In the genomic region with DNA sequence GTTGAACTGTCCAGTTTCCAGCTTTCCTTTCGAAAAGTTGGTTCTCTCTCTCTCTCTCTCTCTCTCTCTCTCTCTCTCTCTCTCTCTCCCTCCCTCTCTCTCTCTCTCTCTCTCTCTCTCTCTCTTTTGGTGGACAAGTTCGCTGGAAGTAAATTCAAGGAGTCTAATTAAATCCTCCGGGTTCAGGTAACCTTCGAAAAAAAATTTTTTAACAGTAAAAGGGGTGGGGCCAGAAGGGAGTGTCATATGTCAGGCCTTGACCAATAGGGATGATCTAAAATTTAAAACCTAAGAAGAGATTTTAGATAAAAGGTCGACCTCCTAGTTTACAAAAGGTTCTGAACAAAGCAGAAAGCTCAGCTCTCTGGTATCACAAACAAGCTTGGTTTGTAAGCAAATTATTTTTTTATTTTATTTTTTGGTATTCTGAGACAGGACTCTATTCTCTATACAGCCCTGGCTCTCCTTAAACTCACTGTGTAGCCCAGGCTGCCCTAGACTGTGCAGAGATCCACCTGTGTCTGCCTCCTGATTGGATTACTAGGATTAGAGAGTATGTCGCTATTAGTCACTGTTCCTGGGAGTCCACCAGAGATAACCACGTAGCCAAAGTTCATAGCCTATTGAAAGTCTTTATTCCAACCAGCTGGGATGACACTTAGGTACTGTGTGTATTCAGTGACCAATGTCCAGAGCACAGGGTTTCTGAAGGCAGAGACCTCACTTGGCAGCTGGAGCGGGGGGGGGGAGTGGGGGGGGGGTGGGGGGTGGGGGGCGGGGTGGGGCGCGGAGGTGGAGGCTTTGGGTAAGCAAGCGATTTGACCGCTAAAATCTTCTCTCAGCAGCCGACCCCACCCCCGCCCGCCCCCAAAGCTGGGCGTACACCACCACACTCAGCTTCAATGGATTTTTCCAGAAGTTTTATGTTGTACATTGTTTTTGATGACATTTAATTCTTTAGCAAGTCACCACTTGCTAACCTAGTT, we compare ENCODE assay signal across 9 mouse cellular contexts. TPM values are rescaled to one million over a fixed set of nuclear protein-coding genes. Genes with fewer than 3 reads are reported as not detected.
A peak's percentile ranks its signal among the peaks of the same experiment; 100 is the strongest.
DNase-seq lines count a peak whose midpoint lies in the region; ATAC-seq and TF ChIP-seq lines count a peak whose summit lies in the region.
"Had no signal": no experiment of that assay in that cellular context is flagged by ENCODE, and none has a peak within 500 bp of the region (broad histone marks: within the 10 kb centered on the region; RNA-seq: fewer than 3 reads in every experiment).

No protein-coding gene starts in this region.

- H3K4me1 ChIP-seq in intestine, embryonic 16.5 days (ENCODE audit: control insufficient read depth, insufficient read depth, low read length), result peaks cover 9% of the 10 kb centered on the region
- peaks cover 10% of the 10 kb centered on the region for H3K4me1 ChIP-seq in lung, adult 2 months (ENCODE audit: control insufficient read depth, insufficient read depth, low read length)
- H3K4me1 ChIP-seq in neural tube, embryonic 15.5 days, result peaks cover 10% of the 10 kb centered on the region

- peak overlapping the region; percentile 100 for H3K27ac ChIP-seq in intestine, embryonic 16.5 days (ENCODE audit: low read length)
- H3K27ac ChIP-seq in neural tube, embryonic 15.5 days (replicated peaks), result peak overlapping the region; percentile 87

- ATAC-seq in intestine, embryonic 16.5 days, result peak; percentile 87
- ATAC-seq in neural tube, embryonic 15.5 days (ENCODE audit: low FRiP score), result peak; percentile 63

- peak; percentile 32 for DNase-seq in spleen, adult 12 weeks (ENCODE audit: low spot score)
- DNase-seq in spleen, postnatal 14 days (ENCODE audit: low spot score in 2 of 2), result no peak
- DNase-seq in cerebellum, postnatal 10 days, result peak; percentile 29 to 57
- peak; percentile 44 for DNase-seq in gastrocnemius, postnatal 25 days
- DNase-seq in lung, adult 2 months, result peak; percentile 52
- no peak for DNase-seq in layer of hippocampus, postnatal 36 days

- H3K27me3 ChIP-seq in intestine, embryonic 16.5 days (replicated peaks; ENCODE audit: control insufficient read depth, insufficient read depth, low read length), result no peaks in the 10 kb centered on the region
- H3K27me3 ChIP-seq in neural tube, embryonic 15.5 days (replicated peaks), result no peaks in the 10 kb centered on the region

- WGBS in intestine, embryonic 16.5 days, result 2% methylated on average over 16 of the region's 17 CpGs
- 2% methylated on average over 16 of the region's 17 CpGs for WGBS in lung, adult 2 months
- 2% methylated on average over 12 of the region's 17 CpGs for whole genome bisulfite sequencing in neural tube, embryonic 15.5 days

- no peak for TF ChIP-seq POLR2A in lung, adult 2 months (IDR thresholded peaks at IDR 0.05; ENCODE audit: borderline replicate concordance, extremely low read depth, low read depth, low read length)

- peak overlapping the region; percentile 76 for H3K4me3 ChIP-seq in intestine, embryonic 16.5 days (ENCODE audit: low read length)
- peak overlapping the region; percentile 72 for H3K4me3 ChIP-seq in lung, adult 2 months (replicated peaks; ENCODE audit: extremely low read depth, low read depth, low read length)
- peak overlapping the region; percentile 66 for H3K4me3 ChIP-seq in neural tube, embryonic 15.5 days (replicated peaks)

- peak overlapping the region; percentile 59 for H3K4me2 ChIP-seq in intestine, embryonic 16.5 days (ENCODE audit: low read depth, low read length)
- H3K4me2 ChIP-seq in neural tube, embryonic 15.5 days, result peak overlapping the region; percentile 64

- H3K9ac ChIP-seq in intestine, embryonic 16.5 days (ENCODE audit: low read depth, low read length), result peak overlapping the region; percentile 94
- H3K9ac ChIP-seq in neural tube, embryonic 15.5 days (replicated peaks), result peak overlapping the region; percentile 55

- H3K36me3 ChIP-seq in intestine, embryonic 16.5 days (ENCODE audit: control insufficient read depth, insufficient read depth, low read length), result 0 out of 2 replicates have a peak, but pooled peaks cover 2% of the 10 kb centered on the region
- H3K36me3 ChIP-seq in neural tube, embryonic 15.5 days, result no peaks in the 10 kb centered on the region

- no peak for TF ChIP-seq CTCF in lung, adult 2 months (IDR thresholded peaks at IDR 0.05; ENCODE audit: insufficient read depth, low read length)

- H3K9me3 ChIP-seq in intestine, embryonic 16.5 days (ENCODE audit: control insufficient read depth, low read length), result no peaks in the 10 kb centered on the region
- no peaks in the 10 kb centered on the region for H3K9me3 ChIP-seq in neural tube, embryonic 15.5 days (replicated peaks)

RNA-seq across cellular contexts. Expression of gene Cflar, which starts 1.1 kb away (rescaled TPM):
- 10 to 100 TPM; 40.0 to 41.4 TPM for total RNA-seq in gastrocnemius, postnatal 25 days (2021)
- polyA plus RNA-seq in intestine, embryonic 16.5 days (2015; fragmentation: Nextera tagmentation; extraction: Ambion mirVana), result 25.6 and 28.2 TPM in 2 replicates
- polyA plus RNA-seq in lung, adult 2 months (2012; rRNA removed), result 49.3 and 63.2 TPM in 2 replicates
- 15.3 and 20.0 TPM in 2 replicates for polyA plus RNA-seq in neural tube, embryonic 15.5 days (2015; fragmentation: Nextera tagmentation; extraction: Ambion mirVana)
- total RNA-seq in layer of hippocampus, postnatal 36 days (2021), result 10 to 100 TPM; 38.3 to 38.9 TPM

RNA-seq across cellular contexts. Expression of gene Als2cr12, which starts 16.6 kb away (rescaled TPM):
- total RNA-seq in gastrocnemius, postnatal 25 days (2021), result not detected
- 1.8 and 2.4 TPM in 2 replicates for polyA plus RNA-seq in intestine, embryonic 16.5 days (2015; fragmentation: Nextera tagmentation; extraction: Ambion mirVana)
- polyA plus RNA-seq in lung, adult 2 months (2012; rRNA removed), result 0.11 and 0.14 TPM in 2 replicates
- polyA plus RNA-seq in neural tube, embryonic 15.5 days (2015; fragmentation: Nextera tagmentation; extraction: Ambion mirVana), result not detected in 2 replicates
- not detected for total RNA-seq in layer of hippocampus, postnatal 36 days (2021)
- polyA plus RNA-seq: frontal cortex, adult 2 months had no signal

Comparison
In these comparisons a context has a peak if more than half of its experiments do, and no peak if none do; other contexts are left out.
1. DNase-seq: peak in spleen, adult 12 weeks (single experiment), cerebellum, postnatal 10 days (2 of 2), gastrocnemius, postnatal 25 days (single experiment) and lung, adult 2 months (single experiment); none in spleen, postnatal 14 days (0 of 2) and layer of hippocampus, postnatal 36 days (0 of 2).
2. Peak in every context shown above with its lines, with median percentiles within 50 percentile points of each other: H3K4me3 ChIP-seq.